Comparison of ENCODE assay signal across 27 mouse cellular contexts in genomic region chr2:170775577-170775976, GRCm38 (mm10). TPM values are rescaled to one million over a fixed set of nuclear protein-coding genes. Genes with fewer than 3 reads are reported as not detected.
A peak's percentile ranks its signal among the peaks of the same experiment; 100 is the strongest.
DNase-seq lines count a peak whose midpoint lies in the region; ATAC-seq and TF ChIP-seq lines count a peak whose summit lies in the region.
"Had no signal": no experiment of that assay in that cellular context is flagged by ENCODE, and none has a peak within 500 bp of the region (broad histone marks: within the 10 kb centered on the region; RNA-seq: fewer than 3 reads in every experiment).

No protein-coding gene starts in this region.

- no peaks in the 10 kb centered on the region for H3K36me3 ChIP-seq in megakaryocyte, embryonic 14.5 days (replicated peaks; ENCODE audit: low read length)
- H3K36me3 ChIP-seq in testis, adult 2 months (ENCODE audit: control insufficient read depth, insufficient read depth, low read length): no peaks in the 10 kb centered on the region
- H3K36me3 ChIP-seq: forebrain, embryonic 12.5 days; forebrain, embryonic 15.5 days; G1E; hindbrain, embryonic 13.5 days had no signal

- TF ChIP-seq POLR2A in testis, adult 2 months (IDR thresholded peaks at IDR 0.05; ENCODE audit: control insufficient read depth, low read depth, low read length): no peak; the same call in 1 of the 2 replicates

- no peak for TF ChIP-seq CTCF in testis, adult 2 months (IDR thresholded peaks at IDR 0.05; ENCODE audit: control insufficient read depth, insufficient read depth, insufficient replicate concordance, low read depth, low read length)

- H3K4me3 ChIP-seq in megakaryocyte, embryonic 14.5 days (replicated peaks): peak overlapping the region; percentile 6
- H3K4me3 ChIP-seq in testis, adult 2 months (ENCODE audit: control insufficient read depth, low read depth, low read length): peak overlapping the region; percentile 90
- H3K4me3 ChIP-seq: forebrain, embryonic 12.5 days; forebrain, embryonic 15.5 days; heart, adult 2 months; hindbrain, embryonic 13.5 days had no signal

- peak overlapping the region; percentile 12; the same call in 1 of the 2 replicates for H3K27ac ChIP-seq in testis, adult 2 months (ENCODE audit: control insufficient read depth, insufficient read depth, low read depth, low read length)
- H3K27ac ChIP-seq: forebrain, embryonic 12.5 days; forebrain, embryonic 15.5 days; heart, adult 2 months; hindbrain, embryonic 13.5 days had no signal

- no peaks in the 10 kb centered on the region for H3K27me3 ChIP-seq in megakaryocyte, embryonic 14.5 days (replicated peaks)
- H3K27me3 ChIP-seq in testis, adult 2 months (ENCODE audit: control insufficient read depth, insufficient read depth, low read length): no peaks in the 10 kb centered on the region
- H3K27me3 ChIP-seq: CH12.LX; forebrain, embryonic 12.5 days; forebrain, embryonic 15.5 days; hindbrain, embryonic 13.5 days; Patski had no signal

- no peak for ATAC-seq in megakaryocyte, adult 5-6 weeks (ENCODE audit: poor library complexity, severe bottlenecking)
- ATAC-seq in erythroid progenitor cell, adult 5-6 weeks (replicated peaks; ENCODE audit: low FRiP score, poor library complexity, severe bottlenecking): no peak
- ATAC-seq: forebrain, embryonic 15.5 days; hindbrain, embryonic 16.5 days; inflammation-experienced regulatory T-cells, adult 6 months; intestine, embryonic 16.5 days; Patski had no signal

- no peak for DNase-seq in testis, postnatal 10 days (ENCODE audit: low spot score)
- peak; percentile 67 for DNase-seq in R1 (ENCODE audit: low read depth, low spot score)
- DNase-seq in frontal cortex, postnatal 25 days (ENCODE audit: low spot score in 2 of 2): no peak
- DNase-seq: adrenal gland, postnatal 10 days; adrenal gland, postnatal 36 days; B cell, adult 2 months; cerebellum, adult 18-20 months; cerebellum, adult 9-10 months; cerebellum, postnatal 14 days; gastrocnemius, postnatal 10 days; gastrocnemius, postnatal 36 days; heart, adult 2 months had no signal

- H3K4me1 ChIP-seq in megakaryocyte, embryonic 14.5 days: no peaks in the 10 kb centered on the region
- no peaks in the 10 kb centered on the region for H3K4me1 ChIP-seq in testis, adult 2 months (ENCODE audit: control insufficient read depth, insufficient read depth, low read length)

- peaks cover 80% of the 10 kb centered on the region for H3K9me3 ChIP-seq in megakaryocyte, embryonic 14.5 days
- H3K9me3 ChIP-seq: forebrain, embryonic 12.5 days; forebrain, embryonic 15.5 days; hindbrain, embryonic 13.5 days had no signal

RNA-seq across cellular contexts. Expression of gene Dok5, which starts 44.0 kb away (rescaled TPM):
- not detected in 2 replicates for polyA plus RNA-seq in megakaryocyte, embryonic 14.5 days (2012; ENCODE audit: insufficient read depth, low replicate concordance)
- total RNA-seq in megakaryocyte, adult 5-6 weeks (2015): not detected in 2 replicates
- total RNA-seq in megakaryocyte, adult 5-6 weeks (2017): not detected in 2 replicates
- 0.07 and 0.11 TPM in 2 replicates for polyA plus RNA-seq in testis, adult 2 months (2012; rRNA removed)
- total RNA-seq in erythroid progenitor cell, adult 5-6 weeks (2015; ENCODE audit: low replicate concordance): not detected in 2 replicates
- not detected in 2 replicates for total RNA-seq in erythroid progenitor cell, adult 5-6 weeks (2017; ENCODE audit: low replicate concordance)
- total RNA-seq: CH12.LX; granulocyte monocyte progenitor cell, adult 5-6 weeks; hematopoietic stem cell, adult 5-6 weeks had no signal
- polyA plus RNA-seq: G1E; inflammation-experienced regulatory T-cells, adult 6 months; Patski had no signal
